ENCODE assay signal across 1 mouse cellular context in the genomic region with DNA sequence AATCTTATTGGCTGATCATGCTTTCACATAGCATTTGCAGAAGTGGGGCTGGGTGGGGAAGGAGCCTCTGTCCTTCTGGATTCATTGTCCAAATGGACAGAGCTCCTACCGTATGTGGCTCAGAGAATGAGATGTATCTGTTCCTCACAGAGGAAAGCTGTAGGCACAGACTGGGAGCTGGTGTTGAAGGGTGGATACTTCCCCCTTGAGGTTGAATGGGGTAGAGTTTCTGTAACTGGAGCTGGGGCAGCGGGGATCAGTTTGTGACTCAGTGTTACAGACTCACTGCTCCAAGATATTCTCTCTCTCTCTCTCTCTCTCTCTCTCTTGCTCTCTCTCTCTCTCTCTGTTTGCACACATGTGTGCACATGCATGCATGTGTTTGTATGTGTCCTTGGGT.
TF ChIP-seq lines count a peak whose summit lies in the region.

No protein-coding gene starts in this region.

TF ChIP-seq in CH12.LX, 34 proteins besides CTCF, POLR2A, EP300 and RAD21:
- no peak for TF ChIP-seq ZC3H11A (IDR thresholded peaks at IDR 0.05; ENCODE audit: low read depth, low read length)
- TF ChIP-seq ELF1 (IDR thresholded peaks at IDR 0.05; ENCODE audit: low read depth, low read length), result no peak
- no peak for TF ChIP-seq HCFC1 (IDR thresholded peaks at IDR 0.05; ENCODE audit: low read depth, low read length)
